ENCODE assay signal across 10 mouse cellular contexts in the genomic region with DNA sequence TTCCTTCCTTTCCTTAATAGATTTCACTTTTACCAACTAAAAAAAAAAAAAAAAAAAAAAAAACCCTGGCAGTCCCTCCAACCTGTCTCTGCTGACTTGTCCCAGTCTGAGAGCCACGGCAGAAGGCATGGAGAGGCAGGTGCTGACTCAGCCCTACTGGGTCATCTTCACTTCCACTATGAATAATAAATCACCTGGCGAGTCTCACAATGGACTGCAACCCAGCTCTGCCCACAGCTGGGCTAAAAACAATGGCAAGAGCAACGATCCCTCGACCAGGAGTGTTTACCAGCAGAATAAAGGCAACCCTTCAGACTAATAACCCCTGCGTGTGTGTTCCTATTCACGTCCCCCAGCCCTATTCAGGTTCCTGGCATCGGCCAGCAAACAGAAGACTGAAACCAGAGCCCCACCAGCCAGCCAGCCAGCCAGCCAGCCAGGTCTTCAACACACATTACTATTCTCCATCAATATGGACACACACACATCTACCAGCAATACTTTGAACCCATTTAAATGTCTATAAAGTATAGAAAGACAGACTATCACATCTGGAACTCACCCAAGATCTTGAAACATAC. TPM values are rescaled to one million over a fixed set of nuclear protein-coding genes. Genes with fewer than 3 reads are reported as not detected.
A peak's percentile ranks its signal among the peaks of the same experiment; 100 is the strongest.
DNase-seq lines count a peak whose midpoint lies in the region; ATAC-seq and TF ChIP-seq lines count a peak whose summit lies in the region.
"Had no signal": no experiment of that assay in that cellular context is flagged by ENCODE, and none has a peak within 500 bp of the region (broad histone marks: within the 10 kb centered on the region; RNA-seq: fewer than 3 reads in every experiment).

No protein-coding gene starts in this region.

- no peak for TF ChIP-seq CTCF in kidney, postnatal 0 days (IDR thresholded peaks at IDR 0.05; ENCODE audit: low read depth)

- peak overlapping the region; percentile 5; the same call in 1 of the 2 replicates for H3K27ac ChIP-seq in heart, embryonic 12.5 days (ENCODE audit: poor library complexity, severe bottlenecking)
- H3K27ac ChIP-seq in neural tube, embryonic 11.5 days (ENCODE audit: low read depth, low read length): peak overlapping the region; percentile 44; the same call in 1 of the 2 replicates
- H3K27ac ChIP-seq in kidney, postnatal 0 days: no peak overlapping the region
- H3K27ac ChIP-seq: liver, embryonic 15.5 days had no signal

- ATAC-seq in heart, embryonic 12.5 days (ENCODE audit: insufficient number of reproducible peaks, low FRiP score): no peak
- ATAC-seq in neural tube, embryonic 11.5 days (ENCODE audit: insufficient read depth, low FRiP score, low TSS enrichment): no peak
- ATAC-seq in kidney, postnatal 0 days (replicated peaks; ENCODE audit: low FRiP score, low read depth): no peak
- ATAC-seq in megakaryocyte-erythroid progenitor cell, adult 5-6 weeks (replicated peaks; ENCODE audit: low FRiP score, low TSS enrichment, poor library complexity, severe bottlenecking): no peak

- H3K27me3 ChIP-seq in heart, embryonic 12.5 days (replicated peaks): no peaks in the 10 kb centered on the region
- no peaks in the 10 kb centered on the region for H3K27me3 ChIP-seq in neural tube, embryonic 11.5 days (ENCODE audit: control insufficient read depth, insufficient read depth, low read length)
- H3K27me3 ChIP-seq in kidney, postnatal 0 days (ENCODE audit: insufficient read depth, low read length): no peaks in the 10 kb centered on the region
- H3K27me3 ChIP-seq: liver, embryonic 15.5 days had no signal

- DNase-seq in heart, postnatal 4 days: no peak
- DNase-seq in neural tube, embryonic 11.5 days (ENCODE audit: low spot score): no peak
- DNase-seq in neural tube, embryonic 10.5 days (ENCODE audit: extremely low spot score, low spot score): no peak
- DNase-seq in kidney, postnatal 0 days (ENCODE audit: low spot score): peak; percentile 37
- no peak for DNase-seq in testis, postnatal 14 days (ENCODE audit: low spot score)
- DNase-seq: right cerebral cortex, postnatal 4 days; thymus, postnatal 25 days had no signal

- H3K4me3 ChIP-seq in heart, embryonic 12.5 days: no peak overlapping the region
- no peak overlapping the region for H3K4me3 ChIP-seq in neural tube, embryonic 11.5 days (ENCODE audit: low read depth, low read length)
- H3K4me3 ChIP-seq in kidney, postnatal 0 days (replicated peaks; ENCODE audit: low read depth, low read length): no peak overlapping the region
- H3K4me3 ChIP-seq: liver, embryonic 15.5 days had no signal

- H3K9me3 ChIP-seq in heart, embryonic 12.5 days (replicated peaks): no peaks in the 10 kb centered on the region
- no peaks in the 10 kb centered on the region for H3K9me3 ChIP-seq in neural tube, embryonic 11.5 days (ENCODE audit: control insufficient read depth, low read length)
- no peaks in the 10 kb centered on the region for H3K9me3 ChIP-seq in kidney, postnatal 0 days (replicated peaks; ENCODE audit: low read length)
- H3K9me3 ChIP-seq: liver, embryonic 15.5 days had no signal

- peaks cover 82% of the 10 kb centered on the region for H3K4me1 ChIP-seq in heart, embryonic 12.5 days (replicated peaks)
- peaks cover 29% of the 10 kb centered on the region for H3K4me1 ChIP-seq in neural tube, embryonic 11.5 days (ENCODE audit: control insufficient read depth, insufficient read depth, low read length)
- peaks cover 35% of the 10 kb centered on the region for H3K4me1 ChIP-seq in kidney, postnatal 0 days (replicated peaks; ENCODE audit: insufficient read depth, low read length)

- H3K4me2 ChIP-seq in heart, embryonic 12.5 days: no peak overlapping the region
- peak overlapping the region; percentile 9; the same call in 1 of the 2 replicates for H3K4me2 ChIP-seq in neural tube, embryonic 11.5 days (ENCODE audit: low read depth)
- no peak overlapping the region for H3K4me2 ChIP-seq in kidney, postnatal 0 days (ENCODE audit: low read length)
- H3K4me2 ChIP-seq: liver, embryonic 15.5 days had no signal

- no peak overlapping the region for H3K9ac ChIP-seq in heart, embryonic 12.5 days
- no peak overlapping the region; the same call in 1 of the 2 replicates for H3K9ac ChIP-seq in neural tube, embryonic 11.5 days (ENCODE audit: low read length)
- no peak overlapping the region for H3K9ac ChIP-seq in kidney, postnatal 0 days (ENCODE audit: low read depth, low read length)
- H3K9ac ChIP-seq: liver, embryonic 15.5 days had no signal

- no peaks in the 10 kb centered on the region for H3K36me3 ChIP-seq in heart, embryonic 12.5 days
- H3K36me3 ChIP-seq in neural tube, embryonic 11.5 days (ENCODE audit: control insufficient read depth, insufficient read depth, low read length): no peaks in the 10 kb centered on the region
- no peaks in the 10 kb centered on the region for H3K36me3 ChIP-seq in kidney, postnatal 0 days (ENCODE audit: insufficient read depth, low read length)
- H3K36me3 ChIP-seq: liver, embryonic 15.5 days had no signal

- WGBS in heart, embryonic 12.5 days: 48% methylated on average over 7 of the region's 7 CpGs
- 19% methylated on average over 7 of the region's 7 CpGs for WGBS in neural tube, embryonic 11.5 days
- 25% methylated on average over 7 of the region's 7 CpGs for WGBS in kidney, postnatal 0 days

RNA-seq across cellular contexts. Expression of a gene that starts 37.0 kb away (rescaled TPM):
- polyA plus RNA-seq in heart, embryonic 12.5 days (2016; fragmentation: Nextera tagmentation; extraction: Ambion mirVana): 11.6 and 12.0 TPM in 2 replicates
- 10 to 100 TPM; 35.3 to 36.0 TPM for total RNA-seq in heart, postnatal 4 days (2021)
- polyA plus RNA-seq in neural tube, embryonic 11.5 days (2014; fragmentation: Nextera tagmentation; extraction: Ambion mirVana): 6.6 and 7.3 TPM in 2 replicates
- polyA plus RNA-seq in kidney, postnatal 0 days (2015; fragmentation: Nextera tagmentation; extraction: Ambion mirVana): 5.4 and 5.5 TPM in 2 replicates
- 0.25 and 0.92 TPM in 2 replicates for total RNA-seq in megakaryocyte-erythroid progenitor cell, adult 5-6 weeks (2014; fragmentation: Nextera tagmentation)
- total RNA-seq in megakaryocyte-erythroid progenitor cell, adult 5-6 weeks (2017): 0.42 TPM in 1 of 2 replicates, not detected in the other

RNA-seq across cellular contexts. Expression of a gene that starts 37.1 kb away (rescaled TPM):
- 7.0 and 8.0 TPM in 2 replicates for polyA plus RNA-seq in heart, embryonic 12.5 days (2016; fragmentation: Nextera tagmentation; extraction: Ambion mirVana)
- 1 to 10 TPM; 1.6 to 2.8 TPM for total RNA-seq in heart, postnatal 4 days (2021)
- polyA plus RNA-seq in neural tube, embryonic 11.5 days (2014; fragmentation: Nextera tagmentation; extraction: Ambion mirVana): 7.0 and 8.8 TPM in 2 replicates
- 9.6 and 10.4 TPM in 2 replicates for polyA plus RNA-seq in kidney, postnatal 0 days (2015; fragmentation: Nextera tagmentation; extraction: Ambion mirVana)
- not detected in 2 replicates for total RNA-seq in megakaryocyte-erythroid progenitor cell, adult 5-6 weeks (2014; fragmentation: Nextera tagmentation)
- total RNA-seq in megakaryocyte-erythroid progenitor cell, adult 5-6 weeks (2017): not detected in 2 replicates
